Mouse (Mus musculus): ENCODE measurements around the gene Dync2li1.

DNA sequence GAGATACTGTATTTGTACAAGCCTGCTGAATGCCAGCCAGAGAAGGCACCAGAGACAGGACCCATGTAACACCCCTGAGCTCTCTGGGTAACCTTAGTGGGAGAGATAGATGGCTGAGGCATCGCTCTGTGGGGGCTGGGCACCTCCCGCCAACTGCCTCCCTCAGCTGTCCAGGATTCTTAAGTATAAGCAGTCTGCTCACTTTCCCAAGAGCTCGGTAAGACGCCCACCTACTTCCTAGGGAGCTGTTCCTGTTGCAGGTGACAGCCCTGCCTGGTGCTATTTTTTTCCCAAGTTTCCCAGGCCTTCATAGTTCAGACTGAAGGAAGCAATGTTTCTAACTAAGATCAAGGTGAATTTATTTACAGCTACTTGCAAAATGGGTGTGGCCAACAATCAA, 48.9 kb downstream of the Dync2li1 start:
- TF ChIP-seq CTCF (IDR thresholded peaks at IDR 0.05; ENCODE audit: low read depth, low read length) (no peak), POLR2A (IDR thresholded peaks at IDR 0.05; ENCODE audit: borderline replicate concordance, low read depth, low read length) (no peak)

All from bone marrow macrophage, adult 2 months (primary cell).